In genomic region chr6:36249047-36249446, GRCm38 (mm10) we compare ENCODE assay signal across 10 mouse cellular contexts.
DNase-seq lines count a peak whose midpoint lies in the region; ATAC-seq and TF ChIP-seq lines count a peak whose summit lies in the region.
"Had no signal": no experiment of that assay in that cellular context is flagged by ENCODE, and none has a peak within 500 bp of the region (broad histone marks: within the 10 kb centered on the region; RNA-seq: fewer than 3 reads in every experiment).

No protein-coding gene starts in this region.

- no peak for ATAC-seq in hindbrain, embryonic 11.5 days (ENCODE audit: low FRiP score)
- ATAC-seq in hindbrain, embryonic 12.5 days (ENCODE audit: low FRiP score) = no peak

- TF ChIP-seq POLR2A in testis, adult 2 months (IDR thresholded peaks at IDR 0.05; ENCODE audit: control insufficient read depth, low read depth, low read length) = no peak
- no peak for TF ChIP-seq POLR2A in thymus, adult 2 months (IDR thresholded peaks at IDR 0.05; ENCODE audit: control insufficient read depth, extremely low read depth, insufficient read depth, low read length, poor library complexity)

- H3K9me3 ChIP-seq in hindbrain, embryonic 11.5 days (ENCODE audit: control insufficient read depth, low read length) = no peaks in the 10 kb centered on the region
- H3K9me3 ChIP-seq in hindbrain, embryonic 12.5 days (replicated peaks) = no peaks in the 10 kb centered on the region
- H3K9me3 ChIP-seq: embryonic facial prominence, embryonic 13.5 days; limb, embryonic 12.5 days had no signal

- no peaks in the 10 kb centered on the region for H3K27me3 ChIP-seq in hindbrain, embryonic 11.5 days (ENCODE audit: control insufficient read depth, insufficient read depth, low read length)
- no peaks in the 10 kb centered on the region for H3K27me3 ChIP-seq in hindbrain, embryonic 12.5 days
- H3K27me3 ChIP-seq in testis, adult 2 months (ENCODE audit: control insufficient read depth, insufficient read depth, low read length) = no peaks in the 10 kb centered on the region
- H3K27me3 ChIP-seq in thymus, adult 2 months (ENCODE audit: control insufficient read depth, insufficient read depth, low read length) = no peaks in the 10 kb centered on the region
- H3K27me3 ChIP-seq: embryonic facial prominence, embryonic 13.5 days; limb, embryonic 12.5 days had no signal

- H3K36me3 ChIP-seq in hindbrain, embryonic 11.5 days (ENCODE audit: control insufficient read depth, insufficient read depth, low read length) = no peaks in the 10 kb centered on the region
- no peaks in the 10 kb centered on the region for H3K36me3 ChIP-seq in hindbrain, embryonic 12.5 days
- H3K36me3 ChIP-seq in testis, adult 2 months (ENCODE audit: control insufficient read depth, insufficient read depth, low read length) = no peaks in the 10 kb centered on the region
- no peaks in the 10 kb centered on the region for H3K36me3 ChIP-seq in thymus, adult 2 months (ENCODE audit: control insufficient read depth, insufficient read depth, low read length)
- H3K36me3 ChIP-seq: embryonic facial prominence, embryonic 13.5 days; limb, embryonic 12.5 days had no signal

- no peak overlapping the region for H3K27ac ChIP-seq in hindbrain, embryonic 11.5 days (ENCODE audit: low read depth, low read length)
- H3K27ac ChIP-seq in hindbrain, embryonic 12.5 days = no peak overlapping the region
- no peak overlapping the region for H3K27ac ChIP-seq in testis, adult 2 months (ENCODE audit: control insufficient read depth, insufficient read depth, low read depth, low read length)
- no peak overlapping the region for H3K27ac ChIP-seq in thymus, adult 2 months (ENCODE audit: control insufficient read depth, insufficient read depth, low read length)
- H3K27ac ChIP-seq: embryonic facial prominence, embryonic 13.5 days; limb, embryonic 12.5 days had no signal

- H3K9ac ChIP-seq in hindbrain, embryonic 11.5 days (ENCODE audit: low read depth, low read length) = no peak overlapping the region
- H3K9ac ChIP-seq in hindbrain, embryonic 12.5 days = no peak overlapping the region
- H3K9ac ChIP-seq: embryonic facial prominence, embryonic 13.5 days; limb, embryonic 12.5 days had no signal

- DNase-seq in hindbrain, embryonic 11.5 days (ENCODE audit: low spot score) = peak; percentile 68
- DNase-seq in testis, postnatal 14 days (ENCODE audit: low spot score) = no peak
- peak; percentile 67 for DNase-seq in embryo, embryonic 11 days
- DNase-seq in urinary bladder, postnatal 36 days (ENCODE audit: low spot score in 2 of 2) = no peak
- no peak for DNase-seq in thymus, adult 2 months
- DNase-seq: right cerebral cortex, postnatal 14 days had no signal

- no peaks in the 10 kb centered on the region for H3K4me1 ChIP-seq in hindbrain, embryonic 11.5 days (replicated peaks; ENCODE audit: control insufficient read depth, insufficient read depth, low read length)
- 0 out of 2 replicates have a peak, but pooled peaks cover 6% of the 10 kb centered on the region for H3K4me1 ChIP-seq in hindbrain, embryonic 12.5 days
- H3K4me1 ChIP-seq in testis, adult 2 months (ENCODE audit: control insufficient read depth, insufficient read depth, low read length) = no peaks in the 10 kb centered on the region
- no peaks in the 10 kb centered on the region for H3K4me1 ChIP-seq in thymus, adult 2 months (replicated peaks; ENCODE audit: control insufficient read depth, insufficient read depth, low read length)
- H3K4me1 ChIP-seq: embryonic facial prominence, embryonic 13.5 days; limb, embryonic 12.5 days had no signal

- TF ChIP-seq CTCF in testis, adult 2 months (IDR thresholded peaks at IDR 0.05; ENCODE audit: control insufficient read depth, insufficient read depth, insufficient replicate concordance, low read depth, low read length) = peak; percentile 17; the same call in 1 of the 2 replicates
- TF ChIP-seq CTCF in thymus, adult 2 months (IDR thresholded peaks at IDR 0.05; ENCODE audit: borderline replicate concordance, control insufficient read depth, extremely low read depth, insufficient read depth, low read length, poor library complexity) = no peak

- 29% methylated on average over 4 of the region's 4 CpGs for WGBS in hindbrain, embryonic 11.5 days
- 39% methylated on average over 4 of the region's 4 CpGs for WGBS in hindbrain, embryonic 12.5 days
- 30% methylated on average over 4 of the region's 4 CpGs for WGBS in thymus, adult 2 months

- H3K4me2 ChIP-seq in hindbrain, embryonic 11.5 days (replicated peaks; ENCODE audit: low read depth, low read length) = no peak overlapping the region
- H3K4me2 ChIP-seq in hindbrain, embryonic 12.5 days (replicated peaks) = no peak overlapping the region
- H3K4me2 ChIP-seq: embryonic facial prominence, embryonic 13.5 days; limb, embryonic 12.5 days had no signal

- H3K4me3 ChIP-seq in hindbrain, embryonic 11.5 days (ENCODE audit: low read depth, low read length) = no peak overlapping the region
- no peak overlapping the region for H3K4me3 ChIP-seq in hindbrain, embryonic 12.5 days
- no peak overlapping the region for H3K4me3 ChIP-seq in testis, adult 2 months (ENCODE audit: control insufficient read depth, low read depth, low read length)
- no peak overlapping the region for H3K4me3 ChIP-seq in thymus, adult 2 months (ENCODE audit: control insufficient read depth, insufficient read depth, low read length)
- H3K4me3 ChIP-seq: embryonic facial prominence, embryonic 13.5 days; limb, embryonic 12.5 days had no signal

Comparison
In these comparisons a context has a peak if more than half of its experiments do, and no peak if none do; other contexts are left out.
1. DNase-seq: peak in hindbrain, embryonic 11.5 days (single experiment) and embryo, embryonic 11 days (single experiment); none in testis, postnatal 14 days (single experiment), urinary bladder, postnatal 36 days (0 of 2) and thymus, adult 2 months (single experiment).